In the genomic region with DNA sequence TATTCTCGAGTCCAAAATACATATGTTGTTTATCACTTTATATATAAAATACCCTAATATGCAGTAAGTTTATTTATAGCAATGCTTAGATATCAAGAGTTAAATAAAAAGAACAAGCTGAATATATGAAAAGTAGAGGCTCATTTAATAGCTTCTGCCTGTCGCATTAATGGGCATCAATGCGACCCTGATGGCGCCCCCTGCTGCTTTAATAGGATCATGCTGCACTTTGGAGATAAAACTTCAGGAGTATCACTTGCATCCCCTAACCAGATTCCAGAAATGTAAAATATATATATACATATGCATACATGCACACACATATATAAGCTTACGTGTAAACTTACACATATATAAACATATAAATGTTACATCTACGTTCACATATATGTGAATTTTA, we compare ENCODE assay signal across 14 mouse cellular contexts.
"Had no signal": no experiment of that assay in that cellular context is flagged by ENCODE, and none has a peak within 500 bp of the region (broad histone marks: within the 10 kb centered on the region; RNA-seq: fewer than 3 reads in every experiment).

No protein-coding gene starts in this region.

- H3K27me3 ChIP-seq: kidney, embryonic 15.5 days; limb, embryonic 13.5 days; midbrain, embryonic 15.5 days; neural tube, embryonic 12.5 days had no signal

- DNase-seq: kidney, adult 2 months; kidney, postnatal 14 days; layer of hippocampus, postnatal 36 days; left cerebral cortex, postnatal 4 days; lung, adult 18-20 months; thymus, adult 2 months; thymus, postnatal 36 days had no signal

- H3K36me3 ChIP-seq: kidney, embryonic 15.5 days; limb, embryonic 13.5 days; midbrain, embryonic 10.5 days; midbrain, embryonic 15.5 days; neural tube, embryonic 12.5 days had no signal

- H3K27ac ChIP-seq: kidney, embryonic 15.5 days; limb, embryonic 13.5 days; liver, embryonic 14.5 days; midbrain, embryonic 10.5 days; midbrain, embryonic 15.5 days; neural tube, embryonic 12.5 days had no signal

- H3K9ac ChIP-seq: kidney, embryonic 15.5 days; limb, embryonic 13.5 days; liver, embryonic 14.5 days; midbrain, embryonic 15.5 days; neural tube, embryonic 12.5 days had no signal

- H3K9me3 ChIP-seq: kidney, embryonic 15.5 days; limb, embryonic 13.5 days; midbrain, embryonic 10.5 days; midbrain, embryonic 15.5 days; neural tube, embryonic 12.5 days had no signal

- ATAC-seq: intestine, embryonic 16.5 days; midbrain, embryonic 15.5 days had no signal

- H3K4me3 ChIP-seq: kidney, embryonic 15.5 days; limb, embryonic 13.5 days; midbrain, embryonic 10.5 days; midbrain, embryonic 15.5 days; neural tube, embryonic 12.5 days had no signal

- H3K4me1 ChIP-seq: kidney, embryonic 15.5 days; limb, embryonic 13.5 days; midbrain, embryonic 10.5 days; midbrain, embryonic 15.5 days; neural tube, embryonic 12.5 days had no signal
